ENCODE assay signal across 11 mouse cellular contexts in genomic region chr11:118075035-118075522, GRCm38 (mm10). TPM values are rescaled to one million over a fixed set of nuclear protein-coding genes. Genes with fewer than 3 reads are reported as not detected.
A peak's percentile ranks its signal among the peaks of the same experiment; 100 is the strongest.
DNase-seq lines count a peak whose midpoint lies in the region; ATAC-seq lines count a peak whose summit lies in the region.
"Had no signal": no experiment of that assay in that cellular context is flagged by ENCODE, and none has a peak within 500 bp of the region (broad histone marks: within the 10 kb centered on the region; RNA-seq: fewer than 3 reads in every experiment).

No protein-coding gene starts in this region.

- H3K27me3 ChIP-seq in lung, embryonic 16.5 days (ENCODE audit: control insufficient read depth, insufficient read depth, low read depth, low read length): no peaks in the 10 kb centered on the region
- no peaks in the 10 kb centered on the region for H3K27me3 ChIP-seq in forebrain, embryonic 12.5 days
- H3K27me3 ChIP-seq: hindbrain, embryonic 12.5 days had no signal

- H3K4me3 ChIP-seq in lung, embryonic 16.5 days (ENCODE audit: low read length): no peak overlapping the region
- H3K4me3 ChIP-seq in forebrain, embryonic 12.5 days (replicated peaks): no peak overlapping the region
- H3K4me3 ChIP-seq: hindbrain, embryonic 12.5 days had no signal

- no peaks in the 10 kb centered on the region for H3K9me3 ChIP-seq in lung, embryonic 16.5 days (ENCODE audit: control insufficient read depth, low read length)
- no peaks in the 10 kb centered on the region for H3K9me3 ChIP-seq in forebrain, embryonic 12.5 days
- H3K9me3 ChIP-seq: hindbrain, embryonic 12.5 days had no signal

- ATAC-seq in granulocyte monocyte progenitor cell, adult 5-6 weeks (replicated peaks; ENCODE audit: poor library complexity, severe bottlenecking): peak; percentile 74
- ATAC-seq in lung, embryonic 16.5 days (ENCODE audit: low read depth): peak; percentile 70
- no peak for ATAC-seq in forebrain, embryonic 12.5 days (ENCODE audit: low FRiP score)
- ATAC-seq: forebrain, embryonic 14.5 days had no signal

- intact Hi-C loops in heart, postnatal 25 days (cut with DNase I): no loop called here

- H3K27ac ChIP-seq in lung, embryonic 16.5 days (ENCODE audit: low read length): peak overlapping the region; percentile 48; the same call in 1 of the 2 replicates
- H3K27ac ChIP-seq in forebrain, embryonic 12.5 days: no peak overlapping the region
- H3K27ac ChIP-seq: hindbrain, embryonic 12.5 days had no signal

- DNase-seq in heart, adult 11 months: peak; percentile 96
- DNase-seq in heart, postnatal 25 days (ENCODE audit: low spot score): no peak
- DNase-seq in 3T3-L1 (ENCODE audit: low read depth, low spot score): peak; percentile 22
- DNase-seq in embryo, embryonic 10 days (ENCODE audit: low spot score): no peak
- DNase-seq in thymus, postnatal 0 days (ENCODE audit: low spot score): no peak

- H3K4me1 ChIP-seq in lung, embryonic 16.5 days (replicated peaks; ENCODE audit: control insufficient read depth, insufficient read depth, low read length): peaks cover 32% of the 10 kb centered on the region
- peaks cover 11% of the 10 kb centered on the region for H3K4me1 ChIP-seq in forebrain, embryonic 12.5 days

- WGBS in lung, embryonic 16.5 days: 29% methylated on average over 17 of the region's 17 CpGs
- WGBS in forebrain, embryonic 12.5 days: 86% methylated on average over 17 of the region's 17 CpGs

- peak overlapping the region; percentile 5; the same call in 1 of the 2 replicates for H3K4me2 ChIP-seq in lung, embryonic 16.5 days (ENCODE audit: low read depth, low read length)
- H3K4me2 ChIP-seq in forebrain, embryonic 12.5 days: no peak overlapping the region
- H3K4me2 ChIP-seq: hindbrain, embryonic 12.5 days; liver, embryonic 11.5 days had no signal

- H3K36me3 ChIP-seq in lung, embryonic 16.5 days (ENCODE audit: control insufficient read depth, insufficient read depth, low read length): no peaks in the 10 kb centered on the region
- H3K36me3 ChIP-seq in forebrain, embryonic 12.5 days (replicated peaks): no peaks in the 10 kb centered on the region
- H3K36me3 ChIP-seq: hindbrain, embryonic 12.5 days had no signal

- H3K9ac ChIP-seq in lung, embryonic 16.5 days (ENCODE audit: low read length): no peak overlapping the region
- H3K9ac ChIP-seq in forebrain, embryonic 12.5 days: no peak overlapping the region
- H3K9ac ChIP-seq: hindbrain, embryonic 12.5 days had no signal

RNA-seq across cellular contexts. Expression of gene Dnah17, which starts 55.4 kb away (rescaled TPM):
- total RNA-seq in heart, postnatal 25 days (2021): under 1 TPM; 0.06 to 0.10 TPM
- 0.13 TPM in 1 of 2 replicates, not detected in the other for total RNA-seq in granulocyte monocyte progenitor cell, adult 5-6 weeks (2014; fragmentation: Nextera tagmentation)
- total RNA-seq in granulocyte monocyte progenitor cell, adult 5-6 weeks (2017): not detected in 2 replicates
- 0.19 and 0.23 TPM in 2 replicates for polyA plus RNA-seq in lung, embryonic 16.5 days (2015; fragmentation: Nextera tagmentation; extraction: Ambion mirVana)
- polyA plus RNA-seq in forebrain, embryonic 12.5 days (2016; fragmentation: Nextera tagmentation; extraction: Ambion mirVana): 0.19 and 0.34 TPM in 2 replicates
- 0.63 and 0.88 TPM in 2 replicates for polyA plus RNA-seq in thymus, postnatal 0 days (2015; fragmentation: Nextera tagmentation; extraction: Ambion mirVana)

Comparison
In these comparisons a context has a peak if more than half of its experiments do, and no peak if none do; other contexts are left out.
1. DNase-seq: peak in heart, adult 11 months (single experiment) and 3T3-L1 (single experiment); none in heart, postnatal 25 days (single experiment), embryo, embryonic 10 days (single experiment) and thymus, postnatal 0 days (single experiment).